ENCODE assay signal across 9 mouse cellular contexts in the genomic region with DNA sequence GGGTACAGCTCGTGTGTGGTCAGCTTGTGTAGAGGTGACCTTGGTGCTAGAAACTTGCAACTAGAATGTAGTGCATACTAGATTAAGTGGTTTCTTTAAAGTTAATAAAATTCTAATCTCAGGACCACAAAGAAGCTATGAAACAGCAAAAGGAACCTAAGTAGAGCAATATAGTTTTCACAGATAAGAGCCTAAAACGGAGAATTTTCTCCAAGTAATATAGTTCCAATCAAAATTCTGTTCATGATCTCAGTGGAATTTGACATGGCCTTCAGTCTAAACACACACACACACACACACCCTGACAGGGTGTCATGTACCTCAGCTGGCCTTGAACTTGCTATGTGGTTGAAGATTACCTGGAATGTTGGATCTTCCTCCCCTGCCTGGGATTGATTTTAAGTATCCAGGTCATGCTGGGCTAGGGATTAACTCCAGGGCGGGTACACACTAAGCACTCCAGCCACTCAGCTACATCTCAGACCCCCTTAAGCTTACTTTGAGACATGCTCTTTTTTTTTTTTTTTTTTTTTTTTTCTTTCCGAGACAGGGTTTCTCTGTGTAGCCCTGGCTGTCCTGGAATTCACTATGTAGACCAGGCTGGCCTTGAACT. TPM values are rescaled to one million over a fixed set of nuclear protein-coding genes. Genes with fewer than 3 reads are reported as not detected.
A peak's percentile ranks its signal among the peaks of the same experiment; 100 is the strongest.
DNase-seq lines count a peak whose midpoint lies in the region; ATAC-seq and TF ChIP-seq lines count a peak whose summit lies in the region.
"Had no signal": no experiment of that assay in that cellular context is flagged by ENCODE, and none has a peak within 500 bp of the region (broad histone marks: within the 10 kb centered on the region; RNA-seq: fewer than 3 reads in every experiment).

No protein-coding gene starts in this region.

- no peaks in the 10 kb centered on the region for H3K9me3 ChIP-seq in forebrain, embryonic 13.5 days (replicated peaks)
- H3K9me3 ChIP-seq in liver, embryonic 13.5 days (replicated peaks) = no peaks in the 10 kb centered on the region

- H3K4me3 ChIP-seq in gastrocnemius, adult 2 months = peak overlapping the region; percentile 74
- H3K4me3 ChIP-seq in forebrain, embryonic 13.5 days = peak overlapping the region; percentile 92
- H3K4me3 ChIP-seq in liver, embryonic 13.5 days (replicated peaks) = peak overlapping the region; percentile 85

- no peak for DNase-seq in gastrocnemius, adult 2 months
- DNase-seq in gastrocnemius, postnatal 36 days = no peak
- DNase-seq in A20 (ENCODE audit: low read depth, low spot score) (peak; percentile 38), adipocyte (ENCODE audit: low spot score) (no peak)
- DNase-seq in liver, embryonic 13.5 days = no peak
- no peak for DNase-seq in thymus, postnatal 36 days
- DNase-seq in ovary, postnatal 36 days (ENCODE audit: low spot score) = no peak
- DNase-seq: kidney, postnatal 25 days had no signal

- peak overlapping the region; percentile 93 for H3K27ac ChIP-seq in gastrocnemius, adult 2 months
- H3K27ac ChIP-seq in forebrain, embryonic 13.5 days = peak overlapping the region; percentile 93; the same call in 1 of the 2 replicates
- peak overlapping the region; percentile 96 for H3K27ac ChIP-seq in liver, embryonic 13.5 days

- TF ChIP-seq CTCF in gastrocnemius, adult 2 months (IDR thresholded peaks at IDR 0.05) = no peak

- H3K27me3 ChIP-seq in forebrain, embryonic 13.5 days = no peaks in the 10 kb centered on the region
- no peaks in the 10 kb centered on the region for H3K27me3 ChIP-seq in liver, embryonic 13.5 days

- H3K4me2 ChIP-seq in forebrain, embryonic 13.5 days = peak overlapping the region; percentile 73
- H3K4me2 ChIP-seq in liver, embryonic 13.5 days = peak overlapping the region; percentile 90

- intact Hi-C loops in gastrocnemius, adult 2 months (cut with DNase I) = loop anchor here (2.0 kb wide), 1 partner anchor 31 kb away; the partner anchor contains the start of gene Kif23
- intact Hi-C loops in gastrocnemius, postnatal 36 days (cut with DNase I) = no loop called here

- peak overlapping the region; percentile 69 for H3K9ac ChIP-seq in forebrain, embryonic 13.5 days
- H3K9ac ChIP-seq in liver, embryonic 13.5 days = peak overlapping the region; percentile 74

- H3K36me3 ChIP-seq in forebrain, embryonic 13.5 days (ENCODE audit: poor library complexity, severe bottlenecking) = peaks cover 65% of the 10 kb centered on the region
- H3K36me3 ChIP-seq in liver, embryonic 13.5 days = peaks cover 76% of the 10 kb centered on the region

- ATAC-seq in forebrain, embryonic 13.5 days = no peak
- no peak for ATAC-seq in liver, embryonic 13.5 days (ENCODE audit: low read depth)

- WGBS in forebrain, embryonic 13.5 days = 40% methylated on average over 4 of the region's 4 CpGs
- 44% methylated on average over 4 of the region's 4 CpGs for WGBS in liver, embryonic 13.5 days (ENCODE audit: insufficient replicate concordance)

- peaks cover 36% of the 10 kb centered on the region for H3K4me1 ChIP-seq in forebrain, embryonic 13.5 days
- peaks cover 66% of the 10 kb centered on the region for H3K4me1 ChIP-seq in liver, embryonic 13.5 days (replicated peaks)

RNA-seq across cellular contexts. Expression of gene Rplp1, which starts 1.2 kb away (rescaled TPM):
- 1,000 to 10,000 TPM; 1,321 to 1,510 TPM for total RNA-seq in gastrocnemius, adult 2 months (2021)
- total RNA-seq in gastrocnemius, postnatal 36 days (2021) = 1,000 to 10,000 TPM; 1,130 to 1,294 TPM
- polyA plus RNA-seq in forebrain, embryonic 13.5 days (2015; fragmentation: Nextera tagmentation; extraction: Ambion mirVana) = 981 and 1,035 TPM in 2 replicates
- polyA plus RNA-seq in liver, embryonic 13.5 days (2015; fragmentation: Nextera tagmentation; extraction: Ambion mirVana) = 1,198 and 1,374 TPM in 2 replicates

RNA-seq across cellular contexts. Expression of gene Kif23, which starts 31.1 kb away (rescaled TPM):
- total RNA-seq in gastrocnemius, adult 2 months (2021) = 1 to 10 TPM in 1 of 2 experiments, under 1 TPM in 1; 0.69 to 1.5 TPM
- total RNA-seq in gastrocnemius, postnatal 36 days (2021) = 1 to 10 TPM in 1 of 2 experiments, under 1 TPM in 1; 0.81 to 1.8 TPM
- polyA plus RNA-seq in forebrain, embryonic 13.5 days (2015; fragmentation: Nextera tagmentation; extraction: Ambion mirVana) = 72.7 and 85.0 TPM in 2 replicates
- 69.3 and 83.8 TPM in 2 replicates for polyA plus RNA-seq in liver, embryonic 13.5 days (2015; fragmentation: Nextera tagmentation; extraction: Ambion mirVana)
